Mouse (Mus musculus) stomach, embryonic 15.5 days (tissue): ENCODE results near the gene Arsb. TPM values are rescaled to one million over a fixed set of nuclear protein-coding genes. Genes with fewer than 3 reads are reported as not detected.

Experiments
- ATAC-seq: fragments of 200-750 bp; cut with Nextera tagmentation; 2 replicates; pipeline ENCODE4 v1.8.0; 2017; ENCODE audit warnings: low read depth, moderate number of reproducible peaks, moderate TSS enrichment; ENCODE audit not compliant: insufficient read depth, low FRiP score
- H3K27ac ChIP-seq: fragments of 300-500 bp; sonication (generic); 2 replicates; pipeline ENCODE4 v1.5.1; 2015; ENCODE audit warnings: mild to moderate bottlenecking, inconsistent platforms
- H3K27me3 ChIP-seq: fragments of 300-500 bp; sonication (generic); replicated peaks from 2 replicates; pipeline ENCODE4 v1.6.1; 2015; ENCODE audit warnings: inconsistent platforms
- H3K36me3 ChIP-seq: fragments of 300-500 bp; sonication (generic); 2 replicates; pipeline ENCODE4 v1.6.1; 2015; ENCODE audit warnings: inconsistent platforms
- H3K4me1 ChIP-seq: fragments of 300-500 bp; sonication (generic); 2 replicates; pipeline ENCODE4 v1.6.1; 2015; ENCODE audit warnings: inconsistent platforms
- H3K4me2 ChIP-seq: fragments of 300-500 bp; sonication (generic); 2 replicates; pipeline ENCODE4 v1.6.1; 2015; ENCODE audit warnings: mild to moderate bottlenecking, inconsistent platforms
- H3K4me3 ChIP-seq: fragments of 300-500 bp; sonication (generic); replicated peaks from 2 replicates; pipeline ENCODE4 v1.5.1; 2015; ENCODE audit warnings: inconsistent platforms
- H3K9ac ChIP-seq: fragments of 300-500 bp; sonication (generic); 2 replicates; pipeline ENCODE4 v1.6.1; 2015; ENCODE audit warnings: inconsistent platforms
- H3K9me3 ChIP-seq: fragments of 300-500 bp; sonication (generic); 2 replicates; pipeline ENCODE4 v1.6.1; 2016; ENCODE audit warnings: inconsistent platforms
- WGBS: fragments of 180-500 bp; shearing (Covaris S2); methylation state at CpG from one replicate; pipeline ENCODE4 v1.1.7; 2015; 5-methylcytosine and 5-hydroxymethylcytosine counted together
- polyA plus RNA-seq: library from polyadenylated mRNA; unstranded; fragments of >200 nt; fragmentation: Nextera tagmentation; extraction: Ambion mirVana; gene quantifications from 2 replicates; pipeline ENCODE4 v1.2.1, GENCODE M21; 2015

Gene Arsb
- polyA plus RNA-seq, 1 experiment from 2014 or later: 10.5 TPM

GRCm38 (mm10) chr13:93762879-93763278 is 8.6 kb upstream of the Arsb start:
- 78% methylated on average over 3 of the region's 3 CpGs for WGBS
- H3K36me3 ChIP-seq: no peaks in the 10 kb centered on the region
- no peak overlapping the region for H3K4me2 ChIP-seq
- H3K9ac ChIP-seq: no peak overlapping the region
- no peak overlapping the region for H3K4me3 ChIP-seq
- H3K9me3 ChIP-seq: no peaks in the 10 kb centered on the region
- H3K27ac ChIP-seq: no peak overlapping the region
- no peak for ATAC-seq
- H3K4me1 ChIP-seq: no peaks in the 10 kb centered on the region
- H3K27me3 ChIP-seq: no peaks in the 10 kb centered on the region

GRCm38 (mm10) chr13:93764321-93764973 is 7.0 kb upstream of the Arsb start:
- no peak for ATAC-seq
- Histone ChIP-seq H3K4me2 (no peak overlapping the region), H3K27me3 (no peaks in the 10 kb centered on the region), H3K4me3 (no peak overlapping the region), H3K36me3 (no peaks in the 10 kb centered on the region), H3K4me1 (no peaks in the 10 kb centered on the region), H3K9ac (no peak overlapping the region), H3K27ac (no peak overlapping the region), H3K9me3 (no peaks in the 10 kb centered on the region)
- WGBS: 82% methylated on average over 13 of the region's 13 CpGs

GRCm38 (mm10) chr13:93771031-93771587 is 321 bp upstream of the Arsb start:
- Histone ChIP-seq H3K27me3 (no peaks in the 10 kb centered on the region), H3K9ac (peak overlapping the region; percentile 47), H3K4me1 (peaks cover 3% of the 10 kb centered on the region; the same call in 1 of the 2 replicates), H3K9me3 (no peaks in the 10 kb centered on the region), H3K4me2 (peak overlapping the region; percentile 95), H3K36me3 (no peaks in the 10 kb centered on the region), H3K4me3 (peak overlapping the region; percentile 66), H3K27ac (peak overlapping the region; percentile 78; the same call in 1 of the 2 replicates)
- WGBS: 24% methylated on average over 9 of the region's 9 CpGs
- peak; percentile 47; the same call in 1 of the 2 replicates for ATAC-seq

- Histone ChIP-seq H3K36me3 (no peaks in the 10 kb centered on the region), H3K27ac (peak overlapping the region; percentile 78; the same call in 1 of the 2 replicates), H3K4me3 (peak overlapping the region; percentile 66), H3K27me3 (no peaks in the 10 kb centered on the region), H3K4me2 (peak overlapping the region; percentile 95), H3K4me1 (peaks cover 3% of the 10 kb centered on the region; the same call in 1 of the 2 replicates), H3K9me3 (no peaks in the 10 kb centered on the region), H3K9ac (peak overlapping the region; percentile 47; the same call in 1 of the 2 replicates)
- ATAC-seq: peak; percentile 15; the same call in 1 of the 2 replicates
- WGBS: 32% methylated on average over 8 of the region's 8 CpGs
Measured at GRCm38 (mm10) chr13:93772279-93772636, 828 bp downstream of the Arsb start.

- no peaks in the 10 kb centered on the region for H3K36me3 ChIP-seq
- H3K27ac ChIP-seq: no peak overlapping the region
- no peak overlapping the region for H3K9ac ChIP-seq
- H3K4me1 ChIP-seq: peaks cover 3% of the 10 kb centered on the region; the same call in 1 of the 2 replicates
- no peaks in the 10 kb centered on the region for H3K9me3 ChIP-seq
- no peak for ATAC-seq
- peak overlapping the region; percentile 95 for H3K4me2 ChIP-seq
- H3K4me3 ChIP-seq: peak overlapping the region; percentile 66
- WGBS: 67% methylated on average over 7 of the region's 7 CpGs
- H3K27me3 ChIP-seq: no peaks in the 10 kb centered on the region
Measured at GRCm38 (mm10) chr13:93772861-93773260, 1.4 kb downstream of the Arsb start.

- H3K9me3 ChIP-seq: no peaks in the 10 kb centered on the region
- H3K27ac ChIP-seq: no peak overlapping the region
- ATAC-seq: no peak
- H3K4me2 ChIP-seq: no peak overlapping the region
- no peak overlapping the region for H3K4me3 ChIP-seq
- H3K9ac ChIP-seq: no peak overlapping the region
- peaks cover 3% of the 10 kb centered on the region; the same call in 1 of the 2 replicates for H3K4me1 ChIP-seq
- WGBS: 60% methylated on average over 7 of the region's 7 CpGs
- no peaks in the 10 kb centered on the region for H3K27me3 ChIP-seq
- no peaks in the 10 kb centered on the region for H3K36me3 ChIP-seq
Measured at GRCm38 (mm10) chr13:93773704-93774315, 2.4 kb downstream of the Arsb start.

GRCm38 (mm10) chr13:93782823-93783222 is 11.4 kb downstream of the Arsb start:
- Histone ChIP-seq H3K27me3 (no peaks in the 10 kb centered on the region), H3K4me2 (no peak overlapping the region), H3K9ac (no peak overlapping the region), H3K4me3 (no peak overlapping the region), H3K4me1 (no peaks in the 10 kb centered on the region), H3K9me3 (no peaks in the 10 kb centered on the region), H3K36me3 (no peaks in the 10 kb centered on the region), H3K27ac (no peak overlapping the region)
- ATAC-seq: no peak
- whole genome bisulfite sequencing: 75% methylated on average over 5 of the region's 5 CpGs

- no peak overlapping the region for H3K27ac ChIP-seq
- ATAC-seq: no peak
Measured at GRCm38 (mm10) chr13:93785329-93785728, 13.9 kb downstream of the Arsb start.

GRCm38 (mm10) chr13:93786051-93786450 is 14.6 kb downstream of the Arsb start:
- 81% methylated on average over 2 of the region's 2 CpGs for WGBS
- Histone ChIP-seq H3K27me3 (no peaks in the 10 kb centered on the region), H3K36me3 (no peaks in the 10 kb centered on the region), H3K9ac (no peak overlapping the region), H3K4me3 (no peak overlapping the region), H3K4me2 (no peak overlapping the region), H3K27ac (no peak overlapping the region), H3K4me1 (no peaks in the 10 kb centered on the region), H3K9me3 (no peaks in the 10 kb centered on the region)
- no peak for ATAC-seq

More at GRCm38 (mm10) chr13:93785329-93785728, 13.9 kb downstream of the Arsb start:
- Histone ChIP-seq H3K4me2 (no peak overlapping the region), H3K4me1 (no peaks in the 10 kb centered on the region), H3K36me3 (no peaks in the 10 kb centered on the region), H3K4me3 (no peak overlapping the region), H3K9me3 (no peaks in the 10 kb centered on the region), H3K9ac (no peak overlapping the region), H3K27me3 (no peaks in the 10 kb centered on the region)
- WGBS: 63% methylated on average over 3 of the region's 3 CpGs

GRCm38 (mm10) chr13:93787647-93788046 is 16.2 kb downstream of the Arsb start:
- no peak overlapping the region for H3K27ac ChIP-seq
- H3K4me2 ChIP-seq: no peak overlapping the region
- ATAC-seq: no peak
- no peaks in the 10 kb centered on the region for H3K9me3 ChIP-seq
- no peaks in the 10 kb centered on the region for H3K27me3 ChIP-seq
- H3K4me3 ChIP-seq: no peak overlapping the region
- WGBS: 51% methylated on average over 8 of the region's 8 CpGs
- no peak overlapping the region for H3K9ac ChIP-seq
- H3K4me1 ChIP-seq: no peaks in the 10 kb centered on the region
- no peaks in the 10 kb centered on the region for H3K36me3 ChIP-seq

GRCm38 (mm10) chr13:93792945-93793642 is 21.7 kb downstream of the Arsb start:
- Histone ChIP-seq H3K4me2 (no peak overlapping the region), H3K4me1 (no peaks in the 10 kb centered on the region), H3K9ac (no peak overlapping the region), H3K36me3 (no peaks in the 10 kb centered on the region), H3K27ac (no peak overlapping the region), H3K9me3 (no peaks in the 10 kb centered on the region), H3K27me3 (no peaks in the 10 kb centered on the region), H3K4me3 (no peak overlapping the region)
- peak; percentile 53 for ATAC-seq
- 42% methylated on average over 11 of the region's 11 CpGs for WGBS
